Mouse (Mus musculus) CH12.LX (cell line): ENCODE measurements around the gene Ppp6r3. TPM values are rescaled to one million over a fixed set of nuclear protein-coding genes. Genes with fewer than 3 reads are reported as not detected.

Experiments used
- DNase-seq: peaks from one replicate; pipeline ENCODE4 v3.0.0-alpha.2; 2013; ENCODE audit errors: extremely low read depth
- H3K27ac ChIP-seq: 2 replicates; pipeline ENCODE4 v1.5.1; 2012; ENCODE audit warnings: low read depth, mild to moderate bottlenecking, control low read depth, moderate library complexity; ENCODE audit not compliant: insufficient read depth
- H3K27me3 ChIP-seq: replicated peaks from 2 replicates; pipeline ENCODE3; 2012; ENCODE audit warnings: inconsistent platforms
- H3K36me3 ChIP-seq, 2 experiments: replicated peaks in 1 of 2; 2 replicates each; pipeline versions ENCODE3 to v1.6.1; 2012; ENCODE audit warnings: inconsistent platforms in 1 of 2, low read length in 1 of 2, mild to moderate bottlenecking in 1 of 2, mixed read lengths in 1 of 2, moderate library complexity in 1 of 2; ENCODE audit not compliant: control insufficient read depth in 1 of 2, insufficient read depth in 1 of 2
- H3K4me1 ChIP-seq, 2 experiments: 2 replicates each; pipeline ENCODE4 v1.6.1; 2012; ENCODE audit warnings: inconsistent platforms in 1 of 2, moderate library complexity in 1 of 2; ENCODE audit not compliant: insufficient read depth in 2 of 2, control insufficient read depth in 1 of 2
- H3K4me2 ChIP-seq: 2 replicates; pipeline ENCODE4 v1.6.1; 2012; ENCODE audit warnings: low read depth, mild to moderate bottlenecking, control low read depth; ENCODE audit not compliant: poor library complexity, insufficient read depth, severe bottlenecking
- H3K4me3 ChIP-seq, 3 experiments: fragments of 150-350 bp in 1 of 3; sonication (generic) in 1 of 3; replicated peaks in 1 of 3; 2 replicates each; pipeline versions ENCODE3 to v1.5.1; 2011 to 2012; ENCODE audit warnings: low read depth in 2 of 3, low read length in 2 of 3, mild to moderate bottlenecking in 2 of 3, moderate library complexity in 2 of 3, control low read depth in 1 of 3, improper control_type of control experiment in 1 of 3, inconsistent platforms in 1 of 3, mixed read lengths in 1 of 3; ENCODE audit not compliant: poor library complexity in 1 of 3
- H3K79me2 ChIP-seq: replicated peaks from 2 replicates; pipeline ENCODE4 v1.6.1; 2012; ENCODE audit warnings: mild to moderate bottlenecking, moderate library complexity; ENCODE audit not compliant: control insufficient read depth, poor library complexity, insufficient read depth, severe bottlenecking; ENCODE audit errors: extremely low read depth
- H3K9ac ChIP-seq: 2 replicates; pipeline ENCODE4 v1.6.1; 2012; ENCODE audit warnings: low read depth, mild to moderate bottlenecking, control low read depth, moderate library complexity; ENCODE audit not compliant: insufficient read depth
- H3K9me3 ChIP-seq: replicated peaks from 2 replicates; pipeline ENCODE3; 2012; ENCODE audit warnings: low read length, inconsistent platforms, mixed read lengths
- BHLHE40 ChIP-seq: IDR thresholded peaks from 2 replicates; pipeline ENCODE4 v1.6.1; 2011; ENCODE audit warnings: mild to moderate bottlenecking, low read depth, low read length, improper control_type of control experiment
- CTCF ChIP-seq, 2 experiments: IDR thresholded peaks in 1 of 2; conservative IDR thresholded peaks in 1 of 2; 2 replicates each; pipeline ENCODE4 v1.5.1; 2011 to 2012; ENCODE audit warnings: low read depth in 2 of 2, low read length in 2 of 2, improper control_type of control experiment in 1 of 2, inconsistent platforms in 1 of 2, mild to moderate bottlenecking in 1 of 2, moderate library complexity in 1 of 2
- E2F4 ChIP-seq: IDR thresholded peaks from 2 replicates; pipeline ENCODE4 v1.6.1; 2011; ENCODE audit warnings: low read depth, low read length, improper control_type of control experiment; ENCODE audit not compliant: insufficient replicate concordance
- GABPA ChIP-seq: IDR thresholded peaks from 2 replicates; pipeline ENCODE4 v1.6.1; 2012; ENCODE audit warnings: low read depth, low read length, improper control_type of control experiment, inconsistent platforms; ENCODE audit not compliant: insufficient replicate concordance
- HCFC1 ChIP-seq: IDR thresholded peaks from 2 replicates; pipeline ENCODE4 v1.6.1; 2012; ENCODE audit warnings: low read depth, mild to moderate bottlenecking, inconsistent platforms, low read length, improper control_type of control experiment
- JUN ChIP-seq: IDR thresholded peaks from 2 replicates; pipeline ENCODE4 v1.6.1; 2011; ENCODE audit warnings: low read depth, mild to moderate bottlenecking, low read length, improper control_type of control experiment, moderate library complexity; ENCODE audit not compliant: insufficient read depth
- JUND ChIP-seq: conservative IDR thresholded peaks from 2 replicates; pipeline ENCODE4 v1.6.1; 2011; ENCODE audit warnings: low read depth, low read length, improper control_type of control experiment
- MEF2A ChIP-seq: IDR thresholded peaks from 2 replicates; pipeline ENCODE4 v1.6.1; 2014; ENCODE audit warnings: low read depth, mild to moderate bottlenecking, inconsistent platforms, low read length, improper control_type of control experiment, borderline replicate concordance
- MYC ChIP-seq: IDR thresholded peaks from 2 replicates; pipeline ENCODE4 v1.6.1; 2011; ENCODE audit warnings: low read depth, mild to moderate bottlenecking, improper control_type of control experiment, low read length
- NELFE ChIP-seq: IDR thresholded peaks from 2 replicates; pipeline ENCODE4 v1.6.1; 2011; ENCODE audit warnings: low read depth, low read length, improper control_type of control experiment
- NRF1 ChIP-seq: IDR thresholded peaks from 2 replicates; pipeline ENCODE4 v1.6.1; 2014; ENCODE audit warnings: low read depth, mild to moderate bottlenecking, inconsistent platforms, low read length, improper control_type of control experiment, moderate library complexity
- RAD21 ChIP-seq: IDR thresholded peaks from 2 replicates; pipeline ENCODE4 v1.6.1; 2011; ENCODE audit warnings: low read depth, mild to moderate bottlenecking, low read length, improper control_type of control experiment, moderate library complexity
- RCOR1 ChIP-seq: conservative IDR thresholded peaks from 2 replicates; pipeline ENCODE4 v1.6.1; 2012; ENCODE audit warnings: low read depth, mild to moderate bottlenecking, inconsistent platforms, low read length, improper control_type of control experiment
- SMC3 ChIP-seq: IDR thresholded peaks from 2 replicates; pipeline ENCODE4 v1.6.1; 2011; ENCODE audit warnings: low read depth, low read length, improper control_type of control experiment
- USF2 ChIP-seq: conservative IDR thresholded peaks from 2 replicates; pipeline ENCODE4 v1.6.1; 2011; ENCODE audit warnings: low read depth, low read length, improper control_type of control experiment
- dilution Hi-C: fragments of 300-500 bp; cut with MboI; formaldehyde crosslinking; loops from 2 replicates; pipeline ENCODE4 v1.14.3; 2020; ENCODE audit warnings: low sequenced_read_pairs; ENCODE audit not compliant: extremely low pct_unique_long_range_greater_than_20kb, extremely low pct_ligation_motif_present
- in situ Hi-C: fragments of 300-500 bp; cut with MboI; formaldehyde crosslinking; loops from 3 replicates; pipeline ENCODE4 v1.14.3; 2019; ENCODE audit warnings: low sequenced_read_pairs, low pct_ligation_motif_present, low pct_unique_long_range_greater_than_20kb, mixed read lengths
- polyA plus RNA-seq: library from polyadenylated mRNA; unstranded; fragments of >175 nt; gene quantifications from 2 replicates; pipeline ENCODE4 v1.2.1, GENCODE M21; 2012; ENCODE audit warnings: low read depth; ENCODE audit not compliant: insufficient read length
- total RNA-seq, 2 experiments: library from RNA; depleted of rRNA; stranded (reverse); fragments of 300-350 nt in 1 of 2; fragments of >200 nt in 1 of 2; gene quantifications; 2 replicates each; pipeline ENCODE4 v1.2.3; 2012 to 2014

Gene Ppp6r3
- total and polyA plus RNA-seq, 3 experiments: 68.5 to 94.6 (median 72.3) TPM

DNA sequence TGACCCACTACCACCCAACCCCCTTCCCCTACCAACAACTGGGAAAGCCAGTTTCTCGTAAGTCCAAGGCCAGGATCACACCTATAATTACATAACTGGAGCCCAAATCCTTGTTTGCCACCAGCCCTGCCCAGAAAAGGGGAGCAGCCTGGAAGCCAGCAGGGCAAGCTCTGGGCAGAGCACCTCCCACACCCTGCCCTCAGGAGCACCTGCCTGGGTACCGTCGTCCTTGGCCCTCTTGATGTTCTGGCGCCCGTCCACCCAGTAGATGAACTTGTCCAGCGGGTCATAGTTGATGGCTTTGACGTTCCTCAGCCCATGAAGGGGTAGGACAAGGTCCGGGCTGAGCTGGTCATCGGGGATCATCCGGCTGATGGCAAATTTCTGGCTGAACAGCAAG, 34.3 kb upstream of the Ppp6r3 start:
- Histone ChIP-seq H3K4me3 (no peak overlapping the region), H3K9ac (no peak overlapping the region), H3K4me2 (no peak overlapping the region), H3K79me2 (no peaks in the 10 kb centered on the region), H3K4me1 (no peaks in the 10 kb centered on the region), H3K27ac (no peak overlapping the region), H3K9me3 (no peaks in the 10 kb centered on the region), H3K36me3 (no peaks in the 10 kb centered on the region), H3K27me3 (peaks cover 3% of the 10 kb centered on the region)
- TF ChIP-seq RAD21: no peak
- TF ChIP-seq NRF1: no peak
- TF ChIP-seq JUND: no peak
- TF ChIP-seq E2F4: no peak
- no peak for TF ChIP-seq MYC
- no peak for TF ChIP-seq HCFC1
- no peak for TF ChIP-seq RCOR1
- no peak for TF ChIP-seq MEF2A
- no peak for TF ChIP-seq USF2
- no peak for TF ChIP-seq SMC3
- no peak for TF ChIP-seq GABPA
- dilution Hi-C loops (no loop called here), in situ Hi-C loops (no loop called here)
- DNase-seq: no peak

DNA sequence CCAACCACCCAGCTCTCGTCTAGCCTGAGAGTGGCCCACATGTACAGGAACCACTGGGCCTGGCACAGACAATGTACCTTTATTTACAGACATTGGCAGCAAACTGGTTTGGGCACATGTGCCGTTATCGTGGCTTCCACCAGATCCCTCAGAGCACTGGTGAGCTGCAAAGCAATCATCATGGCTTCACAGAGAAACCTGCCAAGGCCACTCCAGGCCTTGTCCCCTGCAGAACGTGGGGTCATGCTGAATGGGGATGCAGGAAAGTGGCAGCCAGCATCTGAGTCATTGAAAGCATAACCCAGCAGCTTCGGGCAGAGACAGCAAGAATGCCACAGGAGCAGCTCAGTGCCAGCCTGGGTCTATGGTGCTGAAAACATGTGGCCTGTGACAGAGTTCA, 18.8 kb upstream of the Ppp6r3 start:
- Histone ChIP-seq H3K9me3 (no peaks in the 10 kb centered on the region), H3K4me2 (no peak overlapping the region)
- TF ChIP-seq BHLHE40 (no peak), JUN (no peak), CTCF (conservative IDR thresholded peaks at IDR 0.05 in 1 of 2, IDR thresholded peaks at IDR 0.05 in 1 of 2; ENCODE audit: low read depth in 2 of 2, low read length in 2 of 2) (no peak), NELFE (no peak), NRF1 (no peak)
- TF ChIP-seq, all 38 proteins: peak for 0
- no peak for DNase-seq
- Histone ChIP-seq H3K4me3 (no peak overlapping the region), H3K4me1 (peaks cover 6 to 7% of the 10 kb centered on the region in 2 experiments), H3K79me2 (no peaks in the 10 kb centered on the region), H3K27ac (no peak overlapping the region), H3K9ac (no peak overlapping the region), H3K36me3 (peaks cover 0 to 8% of the 10 kb centered on the region in 2 experiments), H3K27me3 (no peaks in the 10 kb centered on the region)
- in situ Hi-C loops: no loop called here
- dilution Hi-C loops: no loop called here
